In the genomic region with DNA sequence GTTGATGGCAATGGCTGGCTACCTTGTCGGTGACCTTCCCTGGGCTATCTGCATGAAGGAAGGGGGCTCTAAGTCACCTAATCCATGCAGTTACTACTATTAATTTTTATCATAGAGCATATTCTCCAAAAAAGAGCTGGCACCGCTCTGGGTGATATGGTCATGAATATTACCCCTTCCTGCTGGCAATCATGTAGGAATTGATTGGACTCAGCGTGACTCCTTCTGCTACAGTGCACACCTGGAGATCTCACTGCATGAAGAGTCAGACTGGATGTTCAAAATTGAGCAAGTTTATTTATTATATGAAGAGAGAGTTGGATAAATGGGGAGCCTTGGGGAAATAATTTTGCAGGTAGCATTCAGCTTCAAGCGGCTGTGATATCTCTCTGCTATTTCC, we compare ENCODE assay signal across 12 mouse cellular contexts.
"Had no signal": no experiment of that assay in that cellular context is flagged by ENCODE, and none has a peak within 500 bp of the region (broad histone marks: within the 10 kb centered on the region; RNA-seq: fewer than 3 reads in every experiment).

No protein-coding gene starts in this region.

- DNase-seq: left cerebral cortex, postnatal 4 days; liver; liver, embryonic 13.5 days; liver, postnatal 0 days; lung, adult 18-20 months; lung, adult 2 months; lung, embryonic 14.5 days; lung, postnatal 10 days; lung, postnatal 14 days; lung, postnatal 36 days; lung, postnatal 4 days; midbrain, embryonic 14.5 days had no signal
